Mouse (Mus musculus) neural tube, postnatal 0 days (tissue): Measurements from ENCODE around the gene Olfr675. TPM values are rescaled to one million over a fixed set of nuclear protein-coding genes. Genes with fewer than 3 reads are reported as not detected.

Source experiments
- polyA plus RNA-seq: library from polyadenylated mRNA; unstranded; fragments of >200 nt; fragmentation: Nextera tagmentation; extraction: Ambion mirVana; gene quantifications from 2 replicates; pipeline ENCODE4 v1.2.1, GENCODE M21; 2015

The Olfr675 gene
- not detected in 2 replicates for polyA plus RNA-seq

DNA sequence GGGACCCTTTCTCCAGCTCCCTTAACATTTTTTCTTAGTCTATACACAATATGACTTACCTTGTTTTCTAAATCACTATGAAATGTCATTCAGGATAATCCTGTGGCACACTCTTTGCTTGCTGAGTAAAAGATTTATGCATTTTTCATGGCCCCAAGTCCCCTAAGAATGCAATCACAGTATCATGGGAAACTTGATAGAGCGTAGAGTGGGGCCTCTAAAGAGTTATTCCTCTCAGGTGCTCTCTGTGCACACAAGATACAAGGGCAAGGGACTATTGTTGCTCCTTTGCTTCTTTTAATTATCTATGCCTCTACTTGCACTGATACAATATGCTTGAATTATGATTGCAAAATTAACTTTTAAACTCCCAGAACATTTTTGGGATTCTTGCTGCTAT is at the start of gene Olfr675:
Olfr675 (minus strand) TSS at position 101 of the 400 bp plus-strand sequence.

DNA sequence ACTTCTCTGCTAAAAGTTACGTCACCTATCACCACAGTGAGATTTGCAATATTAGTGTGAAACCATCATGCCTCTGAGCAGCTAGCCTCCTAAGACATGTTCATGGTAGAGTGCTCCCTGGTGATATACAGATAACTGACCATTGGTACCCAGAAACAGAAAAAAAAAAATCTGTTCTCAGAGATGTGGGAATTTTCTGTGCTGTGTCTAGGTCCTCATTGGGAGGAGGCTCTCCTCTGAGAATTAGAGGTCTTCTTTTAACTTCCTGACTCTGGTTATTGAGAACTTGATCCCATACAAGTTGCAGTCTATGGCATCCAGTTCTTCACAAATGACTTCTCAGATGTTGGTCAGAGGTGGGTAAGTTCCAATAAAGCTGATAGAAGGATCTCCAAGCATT is 35.9 kb upstream of the Olfr675 start, which contains the start of gene Olfr678:
Olfr678 (plus strand) TSS at position 301 of the 400 bp plus-strand sequence.

DNA sequence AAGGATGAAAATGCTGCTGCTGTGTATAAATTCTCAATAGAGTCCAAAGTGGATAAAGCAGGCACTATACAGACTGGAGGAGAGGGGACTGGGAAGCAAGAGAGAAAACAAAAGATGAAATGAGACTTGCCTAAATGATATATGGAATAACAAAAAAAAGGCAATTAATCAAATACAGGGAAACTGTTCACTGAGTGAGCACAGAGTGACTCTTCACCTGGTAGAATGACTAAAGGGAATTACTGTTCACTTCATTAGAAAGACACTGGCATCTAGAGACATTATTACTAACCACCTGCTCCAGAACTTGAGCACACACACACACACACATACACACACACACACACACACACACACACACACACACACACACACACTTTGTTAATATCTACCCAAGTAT is 4.1 kb upstream of the Olfr675 start, which contains the start of gene Olfr676:
Olfr676 (plus strand) TSS at position 301 of the 400 bp plus-strand sequence.

DNA sequence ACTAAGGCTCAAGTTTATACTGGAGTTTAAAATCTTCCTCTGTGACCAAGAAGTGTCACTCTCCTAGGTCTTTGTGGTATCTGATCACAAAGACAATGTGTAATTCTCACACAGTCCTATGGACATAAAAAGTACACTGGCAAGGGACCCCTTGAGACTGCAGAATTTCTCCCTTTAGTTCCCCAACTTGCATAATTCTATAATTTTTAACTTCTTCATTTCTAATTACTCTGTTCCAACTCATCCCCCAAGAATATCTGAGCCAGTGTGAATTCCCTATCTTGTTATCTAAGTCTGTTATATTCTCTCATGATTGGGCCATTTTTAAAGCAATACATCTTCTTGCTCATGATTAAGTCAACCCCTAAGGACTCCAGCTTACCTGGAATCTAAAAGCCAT is 26.3 kb downstream of the Olfr675 start, which contains the start of gene Olfr672:
Olfr672 (minus strand) TSS at position 101 of the 400 bp plus-strand sequence.

DNA sequence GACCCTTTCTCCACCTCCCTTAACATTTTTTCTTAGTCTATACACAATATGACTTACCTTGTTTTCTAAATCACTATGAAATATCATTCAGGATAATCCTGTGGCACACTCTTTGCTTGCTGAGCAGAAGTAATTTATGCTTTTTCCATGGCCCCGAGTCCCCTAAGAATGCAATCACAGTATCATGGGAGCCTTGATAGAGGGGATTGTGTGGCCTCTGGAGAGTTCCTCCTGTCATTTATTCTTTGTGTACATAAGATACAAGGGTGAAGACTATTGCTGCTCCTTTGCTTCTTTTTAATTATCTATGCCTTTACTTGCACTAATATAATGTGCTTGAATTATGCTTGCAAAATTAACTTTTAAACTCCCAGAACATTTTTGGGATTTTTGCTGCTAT is 49.2 kb downstream of the Olfr675 start, which contains the start of gene Olfr671:
Olfr671 (minus strand) TSS at position 101 of the 400 bp plus-strand sequence.

Other genes with a start within 250 kb of the Olfr675 start
- gene Usp17lb, start 185.9 kb downstream of the Olfr675 start, polyA plus RNA-seq, result not detected in 2 replicates
- not detected in 2 replicates for gene Usp17la, start 171.5 kb downstream of the Olfr675 start, polyA plus RNA-seq
- not detected in 2 replicates for gene Olfr665, start 150.4 kb downstream of the Olfr675 start, polyA plus RNA-seq
- not detected in 2 replicates for gene Olfr666, start 132.5 kb downstream of the Olfr675 start, polyA plus RNA-seq
- not detected in 2 replicates for gene Olfr667, start 107.0 kb downstream of the Olfr675 start, polyA plus RNA-seq
- gene Olfr668, start 100.4 kb downstream of the Olfr675 start, polyA plus RNA-seq, result not detected in 2 replicates
- not detected in 2 replicates for gene Olfr669, start 94.2 kb downstream of the Olfr675 start, polyA plus RNA-seq
- gene Olfr670, start 65.8 kb downstream of the Olfr675 start, polyA plus RNA-seq, result not detected in 2 replicates
- gene Olfr671, start 49.3 kb downstream of the Olfr675 start, polyA plus RNA-seq, result not detected in 2 replicates
- not detected in 2 replicates for gene Olfr672, start 26.4 kb downstream of the Olfr675 start, polyA plus RNA-seq
- gene Olfr676, start 4.2 kb upstream of the Olfr675 start, polyA plus RNA-seq, result not detected in 2 replicates
- gene Olfr677, start 22.9 kb upstream of the Olfr675 start, polyA plus RNA-seq, result not detected in 2 replicates
- not detected in 2 replicates for gene Olfr678, start 36.0 kb upstream of the Olfr675 start, polyA plus RNA-seq
- gene Olfr679, start 52.7 kb upstream of the Olfr675 start, polyA plus RNA-seq, result not detected in 2 replicates
- not detected in 2 replicates for gene Olfr680-ps1, start 64.4 kb upstream of the Olfr675 start, polyA plus RNA-seq
- gene Olfr681, start 88.4 kb upstream of the Olfr675 start, polyA plus RNA-seq, result not detected in 2 replicates
- gene Olfr683, start 118.6 kb upstream of the Olfr675 start, polyA plus RNA-seq, result not detected in 2 replicates
- gene Olfr684, start 135.2 kb upstream of the Olfr675 start, polyA plus RNA-seq, result not detected in 2 replicates
- not detected in 2 replicates for gene Olfr685, start 157.6 kb upstream of the Olfr675 start, polyA plus RNA-seq
- gene Olfr686, start 179.0 kb upstream of the Olfr675 start, polyA plus RNA-seq, result not detected in 2 replicates